Mouse (Mus musculus): ENCODE measurements at regions not wholly inside any gene's neighbourhood (a gene's known extent, or its start where the extent isn't known, plus 50 kb on each side); places are given as distances from the start of the nearest gene placed in this dataset.

GRCm38 (mm10) chr5:49909483-49909882 lies 149.3 kb downstream of the Adgra3 start:
- H3K27me3 ChIP-seq (ENCODE audit: control insufficient read depth, insufficient read depth, low read length) = no peaks in the 10 kb centered on the region
- H3K27ac ChIP-seq (ENCODE audit: control insufficient read depth, insufficient read depth, low read depth, low read length) = no peak overlapping the region
- no peaks in the 10 kb centered on the region for H3K4me1 ChIP-seq (ENCODE audit: control insufficient read depth, insufficient read depth, low read length)
- TF ChIP-seq POLR2A (IDR thresholded peaks at IDR 0.05; ENCODE audit: control insufficient read depth, low read depth, low read length) = no peak
- no peak for TF ChIP-seq CTCF (IDR thresholded peaks at IDR 0.05; ENCODE audit: control insufficient read depth, insufficient read depth, insufficient replicate concordance, low read depth, low read length)
- H3K36me3 ChIP-seq (ENCODE audit: control insufficient read depth, insufficient read depth, low read length) = no peaks in the 10 kb centered on the region
- H3K4me3 ChIP-seq (ENCODE audit: control insufficient read depth, low read depth, low read length) = no peak overlapping the region

GRCm38 (mm10) chr5:49896106-49896505 lies 162.7 kb downstream of the Adgra3 start:
- no peaks in the 10 kb centered on the region for H3K36me3 ChIP-seq (ENCODE audit: control insufficient read depth, insufficient read depth, low read length)
- no peaks in the 10 kb centered on the region for H3K27me3 ChIP-seq (ENCODE audit: control insufficient read depth, insufficient read depth, low read length)
- H3K27ac ChIP-seq (ENCODE audit: control insufficient read depth, insufficient read depth, low read depth, low read length) = no peak overlapping the region
- TF ChIP-seq CTCF (IDR thresholded peaks at IDR 0.05; ENCODE audit: control insufficient read depth, insufficient read depth, insufficient replicate concordance, low read depth, low read length) = no peak
- no peak for TF ChIP-seq POLR2A (IDR thresholded peaks at IDR 0.05; ENCODE audit: control insufficient read depth, low read depth, low read length)
- no peak overlapping the region for H3K4me3 ChIP-seq (ENCODE audit: control insufficient read depth, low read depth, low read length)
- H3K4me1 ChIP-seq (ENCODE audit: control insufficient read depth, insufficient read depth, low read length) = no peaks in the 10 kb centered on the region

DNA sequence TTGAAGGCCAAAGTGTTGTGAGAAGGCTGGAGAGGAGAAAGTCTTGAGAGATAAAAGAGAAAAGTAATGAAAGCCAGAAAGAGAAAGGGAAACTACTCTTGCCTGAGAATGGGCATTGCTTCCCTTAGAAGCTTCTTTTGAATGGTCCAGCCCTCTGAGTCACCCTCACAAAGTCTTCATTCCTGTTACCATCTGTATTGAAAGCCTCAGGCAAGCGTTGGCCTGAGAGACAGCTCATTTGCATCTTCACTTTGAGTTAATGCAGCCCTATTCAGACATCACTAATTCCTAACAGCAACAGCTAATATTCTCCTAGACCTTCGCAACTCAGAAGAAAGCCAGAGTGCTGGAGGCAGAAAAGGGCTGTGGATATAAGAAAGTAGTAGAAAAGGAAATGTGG lies 178.4 kb downstream of the Adgra3 start:
- Histone ChIP-seq H3K27me3 (ENCODE audit: control insufficient read depth, insufficient read depth, low read length) (no peaks in the 10 kb centered on the region), H3K36me3 (ENCODE audit: control insufficient read depth, insufficient read depth, low read length) (no peaks in the 10 kb centered on the region), H3K4me1 (ENCODE audit: control insufficient read depth, insufficient read depth, low read length) (no peaks in the 10 kb centered on the region), H3K27ac (ENCODE audit: control insufficient read depth, insufficient read depth, low read depth, low read length) (no peak overlapping the region), H3K4me3 (ENCODE audit: control insufficient read depth, low read depth, low read length) (no peak overlapping the region)
- no peak for TF ChIP-seq CTCF (IDR thresholded peaks at IDR 0.05; ENCODE audit: control insufficient read depth, insufficient read depth, insufficient replicate concordance, low read depth, low read length)
- no peak for TF ChIP-seq POLR2A (IDR thresholded peaks at IDR 0.05; ENCODE audit: control insufficient read depth, low read depth, low read length)

DNA sequence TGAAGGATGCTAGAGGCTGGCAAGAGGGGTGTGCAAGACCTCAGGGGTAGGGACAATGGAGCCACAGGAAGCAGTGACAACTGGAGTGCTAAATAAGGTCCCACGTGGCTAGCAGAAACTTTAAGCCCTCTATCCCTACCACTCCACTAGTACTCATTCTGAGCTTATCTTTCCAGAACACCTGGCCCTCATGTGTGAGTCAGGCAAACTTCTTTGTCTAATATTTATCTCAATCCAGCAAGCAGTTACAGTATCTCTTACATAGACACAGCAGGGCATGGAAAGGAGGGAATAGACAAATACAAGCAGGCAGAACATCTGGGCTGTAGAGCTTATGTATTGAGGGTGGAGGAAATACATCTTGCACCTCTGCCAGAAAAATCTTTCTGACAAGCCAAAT lies 182.6 kb downstream of the Adgra3 start:
- no peak for TF ChIP-seq CTCF (IDR thresholded peaks at IDR 0.05; ENCODE audit: control insufficient read depth, insufficient read depth, insufficient replicate concordance, low read depth, low read length)
- no peak for TF ChIP-seq POLR2A (IDR thresholded peaks at IDR 0.05; ENCODE audit: control insufficient read depth, low read depth, low read length)
- Histone ChIP-seq H3K4me1 (ENCODE audit: control insufficient read depth, insufficient read depth, low read length) (no peaks in the 10 kb centered on the region), H3K27me3 (ENCODE audit: control insufficient read depth, insufficient read depth, low read length) (no peaks in the 10 kb centered on the region), H3K27ac (ENCODE audit: control insufficient read depth, insufficient read depth, low read depth, low read length) (no peak overlapping the region), H3K36me3 (ENCODE audit: control insufficient read depth, insufficient read depth, low read length) (no peaks in the 10 kb centered on the region), H3K4me3 (ENCODE audit: control insufficient read depth, low read depth, low read length) (no peak overlapping the region)

GRCm38 (mm10) chr5:49857202-49857601 lies 201.6 kb downstream of the Adgra3 start:
- H3K4me3 ChIP-seq (ENCODE audit: control insufficient read depth, low read depth, low read length) = no peak overlapping the region
- TF ChIP-seq CTCF (IDR thresholded peaks at IDR 0.05; ENCODE audit: control insufficient read depth, insufficient read depth, insufficient replicate concordance, low read depth, low read length) (no peak), POLR2A (IDR thresholded peaks at IDR 0.05; ENCODE audit: control insufficient read depth, low read depth, low read length) (no peak)
- H3K27me3 ChIP-seq (ENCODE audit: control insufficient read depth, insufficient read depth, low read length) = no peaks in the 10 kb centered on the region
- no peak overlapping the region for H3K27ac ChIP-seq (ENCODE audit: control insufficient read depth, insufficient read depth, low read depth, low read length)
- H3K4me1 ChIP-seq (ENCODE audit: control insufficient read depth, insufficient read depth, low read length) = no peaks in the 10 kb centered on the region
- no peaks in the 10 kb centered on the region for H3K36me3 ChIP-seq (ENCODE audit: control insufficient read depth, insufficient read depth, low read length)

- Histone ChIP-seq H3K4me3 (ENCODE audit: control insufficient read depth, low read depth, low read length) (no peak overlapping the region), H3K36me3 (ENCODE audit: control insufficient read depth, insufficient read depth, low read length) (no peaks in the 10 kb centered on the region), H3K27ac (ENCODE audit: control insufficient read depth, insufficient read depth, low read depth, low read length) (no peak overlapping the region), H3K4me1 (ENCODE audit: control insufficient read depth, insufficient read depth, low read length) (no peaks in the 10 kb centered on the region), H3K27me3 (ENCODE audit: control insufficient read depth, insufficient read depth, low read length) (no peaks in the 10 kb centered on the region)
- TF ChIP-seq CTCF (IDR thresholded peaks at IDR 0.05; ENCODE audit: control insufficient read depth, insufficient read depth, insufficient replicate concordance, low read depth, low read length) (no peak), POLR2A (IDR thresholded peaks at IDR 0.05; ENCODE audit: control insufficient read depth, low read depth, low read length) (no peak)
Measured at GRCm38 (mm10) chr5:49856036-49856435, 202.8 kb downstream of the Adgra3 start.

DNA sequence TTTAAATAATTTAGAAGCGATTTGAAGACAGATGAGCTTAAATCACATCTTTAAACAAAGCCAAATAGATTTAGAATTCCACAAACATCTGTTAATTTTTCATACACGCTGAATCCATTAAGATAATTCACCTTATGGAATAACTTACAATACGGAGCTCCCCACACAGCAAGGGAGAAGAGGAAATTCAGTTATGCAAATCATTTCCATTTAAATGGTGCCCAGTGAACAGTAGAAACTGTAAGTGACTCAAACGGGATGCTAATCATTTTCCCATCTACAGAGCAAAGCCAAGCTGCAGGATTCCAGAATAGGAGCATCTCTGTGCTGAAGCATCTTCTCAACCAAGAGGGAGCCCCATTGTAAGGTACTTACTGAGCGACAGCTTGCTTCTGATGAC lies 210.1 kb downstream of the Adgra3 start:
- no peak overlapping the region for H3K27ac ChIP-seq (ENCODE audit: control insufficient read depth, insufficient read depth, low read depth, low read length)
- H3K36me3 ChIP-seq (ENCODE audit: control insufficient read depth, insufficient read depth, low read length) = no peaks in the 10 kb centered on the region
- no peak overlapping the region for H3K4me3 ChIP-seq (ENCODE audit: control insufficient read depth, low read depth, low read length)
- TF ChIP-seq CTCF (IDR thresholded peaks at IDR 0.05; ENCODE audit: control insufficient read depth, insufficient read depth, insufficient replicate concordance, low read depth, low read length) (no peak), POLR2A (IDR thresholded peaks at IDR 0.05; ENCODE audit: control insufficient read depth, low read depth, low read length) (no peak)
- no peaks in the 10 kb centered on the region for H3K27me3 ChIP-seq (ENCODE audit: control insufficient read depth, insufficient read depth, low read length)
- no peaks in the 10 kb centered on the region for H3K4me1 ChIP-seq (ENCODE audit: control insufficient read depth, insufficient read depth, low read length)

DNA sequence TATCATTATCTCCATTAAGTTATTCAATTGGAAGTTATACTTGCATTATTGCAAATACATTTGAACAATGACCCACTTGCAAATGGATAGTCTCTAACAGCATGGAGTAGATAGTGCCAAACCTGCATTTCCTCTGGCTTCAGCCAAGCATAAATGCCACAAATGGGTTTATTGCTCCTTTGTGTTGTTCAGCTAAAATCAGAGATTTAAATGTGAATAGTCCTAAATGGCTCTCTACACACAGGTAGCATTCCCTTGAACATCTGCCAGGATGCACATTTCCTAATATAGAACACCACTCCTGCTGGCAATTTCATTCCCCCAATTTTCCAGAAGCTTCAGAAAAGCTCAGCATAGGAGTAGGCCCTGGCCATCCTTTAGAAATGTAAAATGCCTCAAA lies 210.6 kb downstream of the Adgra3 start:
- TF ChIP-seq POLR2A (IDR thresholded peaks at IDR 0.05; ENCODE audit: control insufficient read depth, low read depth, low read length) (no peak), CTCF (IDR thresholded peaks at IDR 0.05; ENCODE audit: control insufficient read depth, insufficient read depth, insufficient replicate concordance, low read depth, low read length) (no peak)
- Histone ChIP-seq H3K4me1 (ENCODE audit: control insufficient read depth, insufficient read depth, low read length) (no peaks in the 10 kb centered on the region), H3K27ac (ENCODE audit: control insufficient read depth, insufficient read depth, low read depth, low read length) (no peak overlapping the region), H3K4me3 (ENCODE audit: control insufficient read depth, low read depth, low read length) (no peak overlapping the region), H3K27me3 (ENCODE audit: control insufficient read depth, insufficient read depth, low read length) (no peaks in the 10 kb centered on the region), H3K36me3 (ENCODE audit: control insufficient read depth, insufficient read depth, low read length) (no peaks in the 10 kb centered on the region)

Data from testis, adult 2 months (tissue).